Mouse (Mus musculus): ENCODE measurements at regions not wholly inside any gene's neighbourhood (a gene's known extent, or its start where the extent isn't known, plus 50 kb on each side); places are given as distances from the start of the nearest gene placed in this dataset.

- no peak overlapping the region for H3K9ac ChIP-seq (ENCODE audit: low read length)
- 71% methylated on average over 3 of the region's 3 CpGs for WGBS
These were observed 736.2 kb upstream of the Pabpc4l start for GRCm38 (mm10) chr3:47184226-47184625.

GRCm38 (mm10) chr3:47182762-47183161 lies 734.7 kb upstream of the Pabpc4l start:
- H3K9ac ChIP-seq (ENCODE audit: low read length) = no peak overlapping the region
- no peak overlapping the region for H3K27ac ChIP-seq (ENCODE audit: low read length)
- H3K4me2 ChIP-seq (ENCODE audit: low read depth, low read length) = no peak overlapping the region
- ATAC-seq (replicated peaks; ENCODE audit: extremely low read depth, insufficient read depth, low FRiP score) = no peak
- no peaks in the 10 kb centered on the region for H3K4me1 ChIP-seq (ENCODE audit: control insufficient read depth, insufficient read depth, low read length)
- no peaks in the 10 kb centered on the region for H3K27me3 ChIP-seq (ENCODE audit: control insufficient read depth, insufficient read depth, low read length)
- no peaks in the 10 kb centered on the region for H3K36me3 ChIP-seq (ENCODE audit: control insufficient read depth, insufficient read depth)
- H3K9me3 ChIP-seq (replicated peaks; ENCODE audit: control insufficient read depth, low read length) = no peaks in the 10 kb centered on the region
- WGBS = 73% methylated on average over 2 of the region's 2 CpGs
- H3K4me3 ChIP-seq (ENCODE audit: low read length) = no peak overlapping the region

More at GRCm38 (mm10) chr3:47184226-47184625, 736.2 kb upstream of the Pabpc4l start:
- no peaks in the 10 kb centered on the region for H3K27me3 ChIP-seq (ENCODE audit: control insufficient read depth, insufficient read depth, low read length)
- no peak overlapping the region for H3K27ac ChIP-seq (ENCODE audit: low read length)
- H3K9me3 ChIP-seq (replicated peaks; ENCODE audit: control insufficient read depth, low read length) = no peaks in the 10 kb centered on the region
- H3K4me1 ChIP-seq (ENCODE audit: control insufficient read depth, insufficient read depth, low read length) = no peaks in the 10 kb centered on the region
- no peak overlapping the region for H3K4me2 ChIP-seq (ENCODE audit: low read depth, low read length)
- H3K36me3 ChIP-seq (ENCODE audit: control insufficient read depth, insufficient read depth) = no peaks in the 10 kb centered on the region
- H3K4me3 ChIP-seq (ENCODE audit: low read length) = no peak overlapping the region
- no peak for ATAC-seq (replicated peaks; ENCODE audit: extremely low read depth, insufficient read depth, low FRiP score)

GRCm38 (mm10) chr3:47180377-47180776 lies 732.4 kb upstream of the Pabpc4l start:
- no peaks in the 10 kb centered on the region for H3K27me3 ChIP-seq (ENCODE audit: control insufficient read depth, insufficient read depth, low read length)
- no peak overlapping the region for H3K4me3 ChIP-seq (ENCODE audit: low read length)
- H3K27ac ChIP-seq (ENCODE audit: low read length) = no peak overlapping the region
- no peaks in the 10 kb centered on the region for H3K4me1 ChIP-seq (ENCODE audit: control insufficient read depth, insufficient read depth, low read length)
- no peak overlapping the region for H3K9ac ChIP-seq (ENCODE audit: low read length)
- ATAC-seq (replicated peaks; ENCODE audit: extremely low read depth, insufficient read depth, low FRiP score) = no peak
- no peaks in the 10 kb centered on the region for H3K9me3 ChIP-seq (replicated peaks; ENCODE audit: control insufficient read depth, low read length)
- H3K36me3 ChIP-seq (ENCODE audit: control insufficient read depth, insufficient read depth) = no peaks in the 10 kb centered on the region
- no peak overlapping the region for H3K4me2 ChIP-seq (ENCODE audit: low read depth, low read length)
- WGBS = 65% methylated on average over 1 of the region's 1 CpGs

All from heart, embryonic 16.5 days (tissue).